Comparison of ENCODE assay signal across 9 mouse cellular contexts in the genomic region with DNA sequence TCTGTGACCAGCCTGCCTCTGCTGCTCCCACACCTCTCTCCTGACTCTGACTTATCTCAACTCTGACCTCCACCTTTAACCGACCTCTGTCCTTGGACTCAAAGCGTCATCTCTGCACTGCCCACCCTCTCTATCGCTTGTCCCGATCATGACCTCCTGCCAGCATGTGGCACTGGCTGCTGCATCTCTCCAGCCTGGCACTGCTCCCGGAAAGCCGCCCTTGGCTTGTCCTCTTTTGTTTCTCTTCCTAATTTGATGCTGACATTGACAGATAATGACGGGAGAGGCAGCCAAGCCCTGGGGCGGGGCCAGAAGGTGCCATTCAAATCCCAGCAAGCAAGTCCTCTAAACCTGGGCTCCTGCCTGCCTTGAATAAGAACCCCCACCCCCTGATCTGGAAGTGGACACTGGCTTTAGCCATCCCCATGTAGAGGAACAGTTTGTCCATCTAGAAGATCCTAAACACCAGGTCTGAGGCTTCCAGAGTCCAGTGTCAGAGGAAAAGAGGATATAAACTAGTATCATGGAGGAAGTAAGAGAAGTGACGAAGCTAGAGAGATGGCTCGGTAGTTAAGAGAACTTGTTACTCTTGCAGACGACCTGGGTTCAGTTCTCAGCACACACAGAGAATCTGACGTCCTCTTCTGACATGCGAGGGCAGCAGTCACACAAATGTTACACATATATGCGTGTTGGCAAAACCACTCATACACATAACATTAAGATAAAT. TPM values are rescaled to one million over a fixed set of nuclear protein-coding genes. Genes with fewer than 3 reads are reported as not detected.
A peak's percentile ranks its signal among the peaks of the same experiment; 100 is the strongest.
DNase-seq lines count a peak whose midpoint lies in the region; ATAC-seq and TF ChIP-seq lines count a peak whose summit lies in the region.
"Had no signal": no experiment of that assay in that cellular context is flagged by ENCODE, and none has a peak within 500 bp of the region (broad histone marks: within the 10 kb centered on the region; RNA-seq: fewer than 3 reads in every experiment).

No protein-coding gene starts in this region.

- peak; percentile 22 for ATAC-seq in common myeloid progenitor, adult 5-6 weeks (replicated peaks; ENCODE audit: low read depth, poor library complexity, severe bottlenecking)
- no peak for ATAC-seq in intestine, postnatal 0 days
- ATAC-seq: Patski had no signal

- DNase-seq in layer of hippocampus, adult 11-12 months (ENCODE audit: low spot score) = peak; percentile 52
- DNase-seq in layer of hippocampus, postnatal 25 days (ENCODE audit: extremely low spot score in 1 of 2, low spot score in 1 of 2) = no peak
- DNase-seq in adrenal gland, adult (ENCODE audit: inconsistent age in 2 of 2, low spot score in 1 of 2) = peak; percentile 96 to 98
- peak; percentile 94 for DNase-seq in heart, postnatal 10 days
- peak; percentile 76 for DNase-seq in lung, postnatal 14 days
- DNase-seq in T-cell, adult 2 months (ENCODE audit: low spot score) = no peak

- no peaks in the 10 kb centered on the region for H3K9me3 ChIP-seq in intestine, postnatal 0 days (ENCODE audit: control insufficient read depth)

- no peak overlapping the region for H3K4me3 ChIP-seq in intestine, postnatal 0 days (ENCODE audit: low read depth, low read length)

- no peak overlapping the region for H3K4me2 ChIP-seq in intestine, postnatal 0 days (replicated peaks; ENCODE audit: low read depth)

- no peaks in the 10 kb centered on the region for H3K4me1 ChIP-seq in intestine, postnatal 0 days (replicated peaks; ENCODE audit: control insufficient read depth, insufficient read depth, low read length)

- no peak for TF ChIP-seq CTCF in intestine, postnatal 0 days (IDR thresholded peaks at IDR 0.05; ENCODE audit: low read depth)

- WGBS in intestine, postnatal 0 days = 60% methylated on average over 14 of the region's 14 CpGs

- intact Hi-C loops in heart, postnatal 10 days (cut with DNase I) = no loop called here

- no peak overlapping the region for H3K9ac ChIP-seq in intestine, postnatal 0 days (ENCODE audit: low read depth, low read length)

- no peaks in the 10 kb centered on the region for H3K36me3 ChIP-seq in intestine, postnatal 0 days (ENCODE audit: control insufficient read depth, insufficient read depth)

- no peaks in the 10 kb centered on the region for H3K27me3 ChIP-seq in intestine, postnatal 0 days (replicated peaks; ENCODE audit: control insufficient read depth, insufficient read depth, low read length)
- H3K27me3 ChIP-seq: Patski had no signal

- no peak overlapping the region for H3K27ac ChIP-seq in intestine, postnatal 0 days (ENCODE audit: low read depth, low read length)

RNA-seq across cellular contexts. Expression of a gene that starts 22.6 kb away (rescaled TPM):
- total RNA-seq in layer of hippocampus, postnatal 25 days (2021) = 10 to 100 TPM; 15.5 to 21.6 TPM
- total RNA-seq in common myeloid progenitor, adult 5-6 weeks (2017) = 26.8 and 55.2 TPM in 2 replicates
- 10 to 100 TPM; 28.3 to 34.3 TPM for total RNA-seq in heart, postnatal 10 days (2021)
- polyA plus RNA-seq in intestine, postnatal 0 days (2015; fragmentation: Nextera tagmentation; extraction: Ambion mirVana) = 15.6 and 20.4 TPM in 2 replicates

RNA-seq across cellular contexts. Expression of a gene that starts 52.2 kb away (rescaled TPM):
- 10 to 100 TPM; 17.9 to 19.5 TPM for total RNA-seq in layer of hippocampus, postnatal 25 days (2021)
- 31.2 and 31.9 TPM in 2 replicates for total RNA-seq in common myeloid progenitor, adult 5-6 weeks (2017)
- total RNA-seq in heart, postnatal 10 days (2021) = 10 to 100 TPM; 18.0 to 18.4 TPM
- 32.0 and 33.4 TPM in 2 replicates for polyA plus RNA-seq in intestine, postnatal 0 days (2015; fragmentation: Nextera tagmentation; extraction: Ambion mirVana)

Comparison
In these comparisons a context has a peak if more than half of its experiments do, and no peak if none do; other contexts are left out.
1. DNase-seq: peak in layer of hippocampus, adult 11-12 months (single experiment), adrenal gland, adult (2 of 2), heart, postnatal 10 days (2 of 2) and lung, postnatal 14 days (single experiment); none in layer of hippocampus, postnatal 25 days (0 of 2) and T-cell, adult 2 months (single experiment).